Mouse (Mus musculus) thymus, postnatal 14 days (tissue): ENCODE measurements around the gene Hgd.

Experiments
- DNase-seq: peaks from one replicate; pipeline ENCODE4 v3.0.0; 2021

Hgd gene

DNA sequence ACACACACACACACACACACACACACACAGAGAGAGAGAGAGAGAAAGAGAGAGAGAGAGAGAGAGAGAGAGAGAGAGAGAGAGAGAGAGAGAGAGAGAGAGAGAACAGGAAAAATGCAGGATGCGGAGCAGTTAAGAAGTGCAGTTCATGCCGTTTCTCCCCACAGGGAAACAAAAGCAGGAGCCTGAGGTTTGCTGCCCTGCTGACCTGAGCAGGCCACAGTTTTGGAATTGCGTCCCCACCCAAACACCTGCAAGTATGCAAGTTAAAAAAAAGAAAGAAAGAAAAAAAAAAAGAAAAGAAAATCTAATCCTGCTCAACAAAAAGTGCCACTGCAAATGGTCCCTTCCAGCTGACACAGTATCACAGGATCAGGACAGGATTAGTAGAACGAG is 96.7 kb downstream of the Hgd start:
- no peak for DNase-seq

DNA sequence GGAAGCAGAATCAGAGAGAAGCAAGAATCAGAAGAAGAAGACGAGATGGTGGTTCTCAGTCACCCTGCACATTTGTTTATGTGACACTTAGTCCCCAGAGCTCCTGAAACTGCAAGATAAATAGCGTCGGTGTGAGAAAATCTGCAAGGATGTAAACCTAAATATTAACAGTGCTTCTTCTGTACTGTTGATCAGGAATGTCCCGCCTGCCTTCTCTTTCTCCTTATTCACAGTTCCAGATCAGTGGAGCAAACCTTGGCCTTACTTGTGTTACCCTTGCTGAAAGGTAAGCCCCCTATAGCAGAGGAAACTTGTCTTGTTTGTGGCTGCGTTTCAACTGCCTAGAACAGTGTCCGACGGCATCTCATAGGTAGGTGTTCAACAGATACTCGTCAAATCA is 97.6 kb downstream of the Hgd start:
- no peak for DNase-seq

DNA sequence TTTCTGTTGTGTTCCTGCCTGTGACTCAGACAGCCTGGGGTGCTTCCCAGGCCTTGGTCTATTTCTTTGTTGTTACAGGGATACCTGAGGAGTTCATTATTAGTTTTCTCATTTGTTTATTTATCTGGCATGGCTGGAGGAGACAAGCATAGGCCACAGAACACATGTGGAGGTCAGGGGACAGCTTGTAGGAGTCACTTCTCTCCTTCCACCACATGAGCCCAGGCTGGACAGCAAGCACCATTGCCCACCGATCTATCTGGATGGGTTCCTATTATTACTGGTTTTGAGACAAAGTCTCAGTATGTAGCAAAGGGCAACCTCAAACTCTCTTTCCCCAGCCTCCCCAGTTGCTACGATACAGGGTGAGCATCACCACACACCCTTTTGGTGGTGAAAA is 100.3 kb downstream of the Hgd start:
- DNase-seq: no peak

DNA sequence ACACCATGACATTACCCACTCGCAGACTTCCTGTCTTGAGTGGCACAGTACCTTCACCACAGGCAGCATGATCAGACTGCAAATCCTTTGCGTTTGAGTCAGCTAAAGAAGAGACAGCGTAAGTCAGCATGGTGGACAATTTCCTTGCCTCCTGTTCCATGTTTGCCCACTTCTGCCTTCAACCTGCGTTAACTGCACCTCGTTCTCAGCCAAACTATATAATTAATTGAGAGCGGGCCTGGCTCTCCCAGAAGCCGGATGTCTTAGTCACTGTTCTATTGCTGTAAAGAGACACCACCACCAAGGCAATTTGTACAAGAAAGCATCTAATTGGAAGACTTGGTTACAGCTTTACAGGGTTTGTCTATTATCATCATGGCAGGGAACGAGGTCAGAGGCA is 100.9 kb downstream of the Hgd start:
- DNase-seq: no peak
